Mouse (Mus musculus) CD4-positive naive resting alpha-beta T cell, adult 57 days (primary cell): ENCODE data around the gene Tsn. TPM values are rescaled to one million over a fixed set of nuclear protein-coding genes. Genes with fewer than 3 reads are reported as not detected.

Source experiments
- total RNA-seq: library from RNA; stranded (reverse); gene quantifications from one replicate; pipeline ENCODE4 v1.2.4, GENCODE M21; 2023

Tsn gene
- 85.4 TPM for total RNA-seq

DNA sequence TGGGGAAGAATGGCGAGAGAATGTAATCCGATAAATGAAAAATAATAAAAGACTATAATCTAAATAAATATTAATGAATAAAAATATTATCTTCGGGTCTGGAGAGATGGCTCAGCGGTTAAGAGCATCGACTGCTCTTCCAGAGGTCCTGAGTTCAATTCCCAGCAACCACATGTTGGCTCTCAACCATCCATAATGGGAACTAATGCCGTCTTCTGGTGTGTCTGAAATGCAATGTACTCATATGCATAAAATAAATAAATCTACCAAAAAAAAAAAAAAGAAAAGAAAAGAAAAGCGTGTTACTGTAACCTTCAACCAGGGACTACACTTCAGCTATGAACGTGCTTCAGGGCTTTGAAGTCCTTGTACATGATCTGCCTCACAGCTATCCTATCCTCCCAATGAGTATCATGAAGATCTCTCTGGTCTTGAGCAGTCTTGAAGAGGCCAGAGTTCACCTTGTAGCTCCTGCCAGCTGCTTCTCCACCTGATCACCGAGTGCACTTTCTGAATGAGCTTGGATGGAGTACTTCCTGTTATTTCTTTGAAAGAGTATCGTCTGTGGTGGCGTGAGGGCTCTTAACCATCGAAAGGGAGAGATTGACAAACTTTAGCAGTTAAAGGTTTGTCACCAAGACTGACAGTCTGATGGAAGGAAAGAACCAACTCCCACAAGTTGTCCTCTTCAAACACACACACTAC lies at the start of gene Tsn:
Gene Tsn, minus strand, starts transcription at position 118 of the 705 bp plus-strand sequence.

GRCm38 (mm10) chr1:118321661-118322201 lies 10.2 kb upstream of the Tsn start, which contains the start of gene Nifk:
Gene Nifk, plus strand, starts transcription at chr1:118321839.

Other genes starting within 250 kb of the Tsn start
- not detected for gene Gm29106, start 135.2 kb downstream of the Tsn start, total RNA-seq
- 36.2 TPM for gene Nifk, start 10.1 kb upstream of the Tsn start, total RNA-seq
- 87.0 TPM for gene Clasp1, start 77.3 kb upstream of the Tsn start, total RNA-seq